Mouse (Mus musculus) small intestine, adult 2 months (tissue): ENCODE data around the gene Igfn1.

ENCODE experiments used
- CTCF ChIP-seq: fragments of 200-500 bp; IDR thresholded peaks from 2 replicates; pipeline ENCODE4 v1.5.1; 2012; ENCODE audit warnings: low read depth, mild to moderate bottlenecking, control low read depth, inconsistent platforms, low read length, moderate library complexity, mixed read lengths; ENCODE audit not compliant: insufficient replicate concordance, insufficient read length; ENCODE audit errors: extremely low read depth
- POLR2A ChIP-seq: fragments of 200-500 bp; IDR thresholded peaks from 2 replicates; pipeline ENCODE4 v1.6.1; 2012; ENCODE audit warnings: low read depth, mild to moderate bottlenecking, control low read depth, inconsistent platforms, low read length, moderate library complexity

DNA sequence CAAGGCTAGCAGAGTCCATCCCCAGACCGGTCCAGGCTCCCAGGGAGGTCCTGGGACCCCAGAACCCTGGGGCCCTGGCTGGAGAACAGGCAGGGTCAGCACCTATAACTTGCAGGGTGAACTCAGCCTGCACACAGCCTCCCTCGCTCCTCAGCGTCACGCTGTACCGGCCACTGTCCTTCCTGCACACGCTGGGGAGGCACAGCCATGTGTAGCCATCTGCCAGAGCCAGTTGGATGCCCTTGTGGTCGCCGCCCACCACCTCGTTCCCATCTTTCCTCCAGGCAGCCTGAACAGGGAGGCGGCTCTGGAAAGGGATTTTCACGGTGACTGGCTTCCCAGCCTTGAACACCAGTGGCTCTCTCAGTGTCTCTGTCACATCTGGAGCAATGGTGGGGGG, 41.6 kb downstream of the Igfn1 start:
- TF ChIP-seq CTCF = no peak
- TF ChIP-seq POLR2A = no peak
